Mouse (Mus musculus): Measurements from ENCODE around the gene Dcaf5. TPM values are rescaled to one million over a fixed set of nuclear protein-coding genes. Genes with fewer than 3 reads are reported as not detected.

Gene Dcaf5
- total and polyA plus RNA-seq, 3 experiments: 8.2 to 13.2 (median 13.0) TPM

- no peak for DNase-seq (ENCODE audit: extremely low read depth)
- TF ChIP-seq UBTF (IDR thresholded peaks at IDR 0.05; ENCODE audit: low read depth, low read length) (no peak), USF2 (conservative IDR thresholded peaks at IDR 0.05; ENCODE audit: low read depth, low read length) (no peak), MYC (IDR thresholded peaks at IDR 0.05; ENCODE audit: low read depth, low read length) (no peak), ZNF384 (IDR thresholded peaks at IDR 0.05; ENCODE audit: low read depth, low read length) (0 out of 2 replicates have a peak, but pooled peaks have one; percentile 31), MAX (IDR thresholded peaks at IDR 0.05; ENCODE audit: low read length) (no peak), RAD21 (IDR thresholded peaks at IDR 0.05; ENCODE audit: low read depth, low read length) (no peak), NRF1 (IDR thresholded peaks at IDR 0.05; ENCODE audit: low read depth, low read length) (no peak), TCF12 (IDR thresholded peaks at IDR 0.05; ENCODE audit: low read depth, low read length) (0 out of 2 replicates have a peak, but pooled peaks have one; percentile 18), GABPA (IDR thresholded peaks at IDR 0.05; ENCODE audit: insufficient replicate concordance, low read depth, low read length) (no peak)
- H3K27me3 ChIP-seq (replicated peaks): peaks cover 1% of the 10 kb centered on the region
- in situ Hi-C loops (cut with MboI; ENCODE audit: low pct_ligation_motif_present, low pct_unique_long_range_greater_than_20kb, low sequenced_read_pairs): no loop called here
- dilution Hi-C loops (cut with MboI; ENCODE audit: extremely low pct_ligation_motif_present, extremely low pct_unique_long_range_greater_than_20kb, low sequenced_read_pairs): no loop called here
- no peaks in the 10 kb centered on the region for H3K9me3 ChIP-seq (replicated peaks; ENCODE audit: low read length)
- H3K4me3 ChIP-seq (replicated peaks in 1 of 3; ENCODE audit: low read depth in 2 of 3, low read length in 2 of 3, poor library complexity in 1 of 3): peak overlapping the region; percentile 79 to 96 (median 90)
- peaks cover 32% of the 10 kb centered on the region for H3K79me2 ChIP-seq (replicated peaks; ENCODE audit: control insufficient read depth, extremely low read depth, insufficient read depth, poor library complexity, severe bottlenecking)
- peaks cover 0 to 12% of the 10 kb centered on the region in 2 experiments for H3K36me3 ChIP-seq (replicated peaks in 1 of 2; ENCODE audit: control insufficient read depth in 1 of 2, insufficient read depth in 1 of 2, low read length in 1 of 2)
- H3K4me1 ChIP-seq (ENCODE audit: control insufficient read depth in 1 of 2, insufficient read depth in 2 of 2): peaks cover 4 to 11% of the 10 kb centered on the region in 2 experiments
- H3K9ac ChIP-seq (ENCODE audit: insufficient read depth, low read depth): peak overlapping the region; percentile 91; the same call in 1 of the 2 replicates
- no peak overlapping the region for H3K27ac ChIP-seq (ENCODE audit: insufficient read depth, low read depth)
- H3K4me2 ChIP-seq (ENCODE audit: insufficient read depth, low read depth, poor library complexity, severe bottlenecking): peak overlapping the region; percentile 53
These were observed 762 bp upstream of the Dcaf5 start for GRCm38 (mm10) chr12:80437051-80437675.

GRCm38 (mm10) chr12:80435887-80436286 is 514 bp downstream of the Dcaf5 start:
- in situ Hi-C loops (cut with MboI; ENCODE audit: low pct_ligation_motif_present, low pct_unique_long_range_greater_than_20kb, low sequenced_read_pairs) (no loop called here), dilution Hi-C loops (cut with MboI; ENCODE audit: extremely low pct_ligation_motif_present, extremely low pct_unique_long_range_greater_than_20kb, low sequenced_read_pairs) (no loop called here)
- H3K9me3 ChIP-seq (replicated peaks; ENCODE audit: low read length): no peaks in the 10 kb centered on the region

More at GRCm38 (mm10) chr12:80435887-80436286, 514 bp downstream of the Dcaf5 start:
- H3K79me2 ChIP-seq (replicated peaks; ENCODE audit: control insufficient read depth, extremely low read depth, insufficient read depth, poor library complexity, severe bottlenecking): peaks cover 42% of the 10 kb centered on the region
- peaks cover 1% of the 10 kb centered on the region for H3K27me3 ChIP-seq (replicated peaks)
- TF ChIP-seq ZC3H11A (IDR thresholded peaks at IDR 0.05; ENCODE audit: low read depth, low read length): no peak
- no peak for TF ChIP-seq GABPA (IDR thresholded peaks at IDR 0.05; ENCODE audit: insufficient replicate concordance, low read depth, low read length)
- TF ChIP-seq MAFK (IDR thresholded peaks at IDR 0.05; ENCODE audit: insufficient replicate concordance, low read length): no peak
- TF ChIP-seq MXI1 (IDR thresholded peaks at IDR 0.05; ENCODE audit: low read depth, low read length): no peak
- no peak for TF ChIP-seq BHLHE40 (IDR thresholded peaks at IDR 0.05; ENCODE audit: low read depth, low read length)
- no peak for TF ChIP-seq ZKSCAN1 (IDR thresholded peaks at IDR 0.05; ENCODE audit: borderline replicate concordance, low read depth, low read length)
- TF ChIP-seq RCOR1 (conservative IDR thresholded peaks at IDR 0.05; ENCODE audit: low read depth, low read length): no peak
- no peak for TF ChIP-seq JUN (IDR thresholded peaks at IDR 0.05; ENCODE audit: insufficient read depth, low read depth, low read length)
- no peak for TF ChIP-seq MYC (IDR thresholded peaks at IDR 0.05; ENCODE audit: low read depth, low read length)
- TF ChIP-seq PAX5 (IDR thresholded peaks at IDR 0.05; ENCODE audit: low read length): no peak
- no peak for TF ChIP-seq ZMIZ1 (IDR thresholded peaks at IDR 0.05; ENCODE audit: low read depth, low read length)
- TF ChIP-seq POLR2AphosphoS2 (IDR thresholded peaks at IDR 0.05; ENCODE audit: low read depth, low read length): no peak
- no peak for TF ChIP-seq NRF1 (IDR thresholded peaks at IDR 0.05; ENCODE audit: low read depth, low read length)
- no peak for TF ChIP-seq USF1 (IDR thresholded peaks at IDR 0.05; ENCODE audit: low read depth, low read length)
- peaks cover 3 to 22% of the 10 kb centered on the region in 2 experiments for H3K36me3 ChIP-seq (replicated peaks in 1 of 2; ENCODE audit: control insufficient read depth in 1 of 2, insufficient read depth in 1 of 2, low read length in 1 of 2)
- peak overlapping the region; percentile 79 to 96 (median 90) for H3K4me3 ChIP-seq (replicated peaks in 1 of 3; ENCODE audit: low read depth in 2 of 3, low read length in 2 of 3, poor library complexity in 1 of 3)
- peak; percentile 32 for DNase-seq (ENCODE audit: extremely low read depth)
- peaks cover 4 to 11% of the 10 kb centered on the region in 2 experiments for H3K4me1 ChIP-seq (ENCODE audit: control insufficient read depth in 1 of 2, insufficient read depth in 2 of 2)
- H3K9ac ChIP-seq (ENCODE audit: insufficient read depth, low read depth): peak overlapping the region; percentile 91
- peak overlapping the region; percentile 46; the same call in 1 of the 2 replicates for H3K4me2 ChIP-seq (ENCODE audit: insufficient read depth, low read depth, poor library complexity, severe bottlenecking)
- H3K27ac ChIP-seq (ENCODE audit: insufficient read depth, low read depth): peak overlapping the region; percentile 44; the same call in 1 of the 2 replicates

Data from CH12.LX (cell line).